In genomic region chr1:101901601-101902000, GRCm38 (mm10) we compare ENCODE assay signal across 5 mouse cellular contexts.
DNase-seq lines count a peak whose midpoint lies in the region; TF ChIP-seq lines count a peak whose summit lies in the region.
"Not testable (repeated sequence)": the region's sequence is repeated elsewhere in the genome, so short reads cannot be mapped to it uniquely, and the experiment has no call there.

No protein-coding gene starts in this region.

- not testable (repeated sequence) for TF ChIP-seq CTCF in gastrocnemius, adult 2 months (IDR thresholded peaks at IDR 0.05)

- DNase-seq in CD4-positive, CD25-positive, alpha-beta regulatory T cell, adult 2 months (ENCODE audit: low read depth, low spot score) = peak; percentile 10
- DNase-seq in MEL-GATA-1-ER (ENCODE audit: extremely low read depth, low read depth) = peak; percentile 59
- DNase-seq in gastrocnemius, adult 2 months = not testable (repeated sequence)
- peak; percentile 2 for DNase-seq in splenic B cell, adult 2 months (ENCODE audit: low read depth, low spot score)

- H3K36me3 ChIP-seq in macrophage (ENCODE audit: inconsistent target); splenic B cell, adult 2 months (ENCODE audit: control insufficient read depth, insufficient read depth, low read length, poor library complexity, severe bottlenecking): not testable (repeated sequence)

- H3K27me3 ChIP-seq in splenic B cell, adult 2 months (ENCODE audit: control insufficient read depth, insufficient read depth, low read length, poor library complexity, severe bottlenecking) = not testable (repeated sequence)

- WGBS in macrophage (ENCODE audit: missing documents) = 75% methylated on average over 6 of the region's 6 CpGs

- H3K27ac ChIP-seq in gastrocnemius, adult 2 months = not testable (repeated sequence)
- peak overlapping the region; percentile 62 for H3K27ac ChIP-seq in macrophage

- intact Hi-C loops in gastrocnemius, adult 2 months (cut with DNase I) = not testable (repeated sequence)

- H3K4me3 ChIP-seq in gastrocnemius, adult 2 months = peak overlapping the region; percentile 41; the same call in 1 of the 2 replicates
- peak overlapping the region; percentile 38 for H3K4me3 ChIP-seq in macrophage (ENCODE audit: inconsistent target)

- not testable (repeated sequence) for H3K79me2 ChIP-seq in macrophage (ENCODE audit: inconsistent target)
